Mouse (Mus musculus) liver, adult (tissue): ENCODE measurements around the gene Sorbs2.

ENCODE experiments used
- GATA4 ChIP-seq: IDR thresholded peaks from 2 replicates; pipeline ENCODE4 v1.6.1; 2014; ENCODE audit warnings: mild to moderate bottlenecking, low read length; ENCODE audit not compliant: insufficient replicate concordance

The Sorbs2 gene

DNA sequence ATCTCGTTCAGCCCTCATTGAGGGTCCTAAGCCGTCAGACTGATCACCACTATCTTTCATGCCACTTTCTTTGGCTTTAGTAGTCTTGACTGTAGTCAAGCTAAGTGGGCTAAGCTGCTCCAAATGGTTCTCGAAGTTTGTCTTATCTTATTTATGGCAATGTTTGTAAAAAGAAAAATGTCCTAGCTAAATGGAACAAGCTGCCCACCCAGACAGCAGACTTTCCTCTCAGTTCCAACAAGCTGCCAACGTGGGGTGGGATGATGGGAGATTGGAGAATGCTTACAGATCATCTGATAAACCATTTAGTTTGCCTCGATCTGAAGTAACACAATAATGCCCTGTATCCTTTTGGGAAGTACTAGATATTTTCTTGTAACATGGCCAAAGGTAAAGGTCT, 223.2 kb downstream of the Sorbs2 start:
- TF ChIP-seq GATA4 = no peak

DNA sequence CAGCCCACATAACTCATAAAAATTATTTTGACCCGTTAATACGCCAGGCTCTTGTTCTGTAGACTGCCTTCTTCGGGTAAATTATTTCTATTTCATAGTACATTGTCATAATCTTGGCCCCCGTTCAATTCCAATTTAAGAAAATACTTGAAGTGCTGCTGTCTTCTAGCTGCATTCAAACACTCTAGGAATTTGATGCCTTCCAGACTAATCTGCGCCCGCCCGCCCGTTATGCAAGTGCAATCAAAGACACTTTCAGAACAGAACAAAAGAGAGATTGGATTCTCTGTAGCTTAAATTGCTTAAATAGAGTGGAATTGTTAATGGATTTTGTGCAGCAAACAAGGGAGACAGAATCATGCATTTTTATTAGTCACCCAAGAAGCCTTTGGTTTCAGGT, 226.5 kb downstream of the Sorbs2 start:
- no peak for TF ChIP-seq GATA4

DNA sequence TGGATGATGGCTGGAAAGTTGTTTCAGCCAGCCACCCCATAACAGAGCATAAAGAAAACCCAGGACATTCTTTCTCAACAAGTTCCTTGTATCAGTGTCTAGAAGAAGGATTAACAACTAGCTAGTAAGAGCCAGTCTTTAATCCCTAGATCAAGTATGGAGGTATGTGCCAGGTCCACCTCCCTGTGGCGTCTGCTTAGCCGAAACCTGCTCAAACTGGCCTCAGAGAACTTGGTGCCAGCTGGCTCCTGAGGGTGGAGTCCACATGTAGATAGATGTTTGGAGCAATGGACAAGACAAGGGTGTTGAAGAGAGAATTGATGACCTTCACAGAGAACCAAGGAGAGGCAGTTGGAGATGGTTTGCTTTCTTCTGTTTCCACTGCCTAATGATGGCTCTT, 229.7 kb downstream of the Sorbs2 start:
- TF ChIP-seq GATA4 = no peak

DNA sequence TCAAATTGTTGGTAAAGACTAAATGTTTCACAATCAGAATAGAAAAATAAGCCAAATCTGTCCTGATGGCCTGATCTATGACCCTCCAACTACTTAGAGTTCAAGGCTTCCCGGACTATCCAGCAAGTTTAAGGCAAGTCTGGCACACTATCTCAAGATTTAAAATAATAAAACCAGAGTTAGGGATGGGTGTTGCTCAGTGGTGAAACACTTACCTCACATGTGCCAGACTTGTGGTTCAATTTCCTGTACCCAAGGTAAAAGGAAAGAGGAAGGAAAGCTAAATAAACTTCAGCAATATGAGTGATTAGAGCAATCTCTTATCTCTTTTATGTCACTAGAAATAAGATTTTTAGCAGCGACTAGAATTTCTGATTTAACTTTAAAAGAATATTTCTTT, 235.7 kb downstream of the Sorbs2 start:
- TF ChIP-seq GATA4 = no peak

DNA sequence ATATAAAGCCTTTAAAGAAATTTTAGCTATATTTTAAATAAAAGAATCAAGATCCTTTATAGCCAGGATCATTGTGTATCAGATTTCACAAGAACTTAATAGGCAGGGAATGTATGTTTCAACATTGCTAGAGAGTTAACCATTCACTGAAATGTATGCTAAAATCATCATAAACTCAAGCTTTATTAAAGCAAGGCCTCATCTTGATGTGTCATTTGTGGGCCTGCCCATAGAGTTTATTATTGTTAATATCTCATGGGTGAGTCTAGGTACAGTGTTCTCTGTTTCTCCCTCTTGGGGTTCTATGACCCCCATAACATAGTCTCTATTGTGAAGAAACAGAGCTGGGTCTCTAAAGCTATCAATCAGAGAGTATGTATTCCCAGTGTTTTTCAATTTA, 236.2 kb downstream of the Sorbs2 start:
- TF ChIP-seq GATA4 = no peak

DNA sequence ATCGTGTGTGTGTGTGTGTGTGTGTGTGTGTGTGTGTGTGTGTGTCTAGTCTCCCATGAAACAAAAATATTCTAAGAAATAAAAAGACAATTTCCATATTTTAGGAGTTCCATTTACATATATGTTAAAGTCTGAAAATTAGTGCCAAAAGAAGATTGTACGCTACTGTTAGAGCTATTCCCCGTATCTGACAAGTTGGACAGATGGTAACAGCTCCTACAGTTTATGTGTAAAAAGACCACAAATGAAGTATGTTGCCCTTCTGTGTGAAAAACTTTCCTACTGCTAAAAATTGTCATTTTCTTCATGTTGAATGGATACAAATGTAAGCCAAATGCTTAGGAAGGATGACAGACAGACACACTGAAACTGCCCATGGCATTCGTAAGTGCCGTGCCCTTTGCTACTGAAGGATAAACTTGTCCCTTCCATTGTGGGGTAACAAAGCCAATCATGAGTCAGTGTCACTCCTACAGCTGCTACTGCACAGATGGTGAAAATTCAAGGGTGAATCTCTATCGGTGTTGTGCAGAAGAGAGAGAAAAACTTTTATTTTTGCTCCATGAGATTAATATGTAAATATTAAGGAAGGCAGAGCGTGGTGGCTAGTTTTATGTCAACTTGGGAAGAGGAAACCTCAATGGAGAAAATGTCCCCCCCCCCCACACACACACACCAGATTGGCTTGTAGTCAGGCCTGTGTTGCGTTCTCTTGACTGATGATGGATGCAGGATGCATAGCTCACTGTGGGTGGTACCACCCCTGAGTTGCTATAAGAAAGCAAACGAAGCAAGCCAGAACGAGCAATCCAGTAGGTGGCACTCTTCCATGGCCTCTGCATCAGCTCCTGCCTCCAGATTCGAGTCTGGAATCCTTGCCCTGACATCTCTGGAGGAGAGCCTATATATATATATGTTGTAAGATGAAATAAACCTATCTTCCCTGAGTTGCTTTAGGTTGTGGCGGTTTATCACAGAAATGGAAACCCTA, 244.2 kb downstream of the Sorbs2 start:
- no peak for TF ChIP-seq GATA4

DNA sequence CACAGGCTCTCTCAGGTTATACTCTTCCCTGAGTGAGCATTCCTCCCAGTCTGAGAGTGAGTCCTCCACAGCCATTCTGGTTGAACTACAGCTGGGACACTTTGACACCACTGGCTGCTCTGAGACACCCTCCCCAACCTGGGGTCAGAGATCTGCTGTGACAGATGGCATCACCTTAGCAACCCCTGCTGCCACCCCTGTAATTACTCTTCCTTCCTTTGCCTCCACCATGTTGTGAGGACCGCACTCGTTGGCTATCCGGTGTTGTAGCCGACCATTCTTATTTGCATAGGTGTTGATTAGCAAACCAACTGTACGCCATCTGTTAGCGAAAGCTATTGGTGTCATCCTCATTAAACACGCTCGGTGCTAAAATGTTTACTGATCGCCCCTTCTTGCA, 247.9 kb downstream of the Sorbs2 start:
- TF ChIP-seq GATA4 = no peak

DNA sequence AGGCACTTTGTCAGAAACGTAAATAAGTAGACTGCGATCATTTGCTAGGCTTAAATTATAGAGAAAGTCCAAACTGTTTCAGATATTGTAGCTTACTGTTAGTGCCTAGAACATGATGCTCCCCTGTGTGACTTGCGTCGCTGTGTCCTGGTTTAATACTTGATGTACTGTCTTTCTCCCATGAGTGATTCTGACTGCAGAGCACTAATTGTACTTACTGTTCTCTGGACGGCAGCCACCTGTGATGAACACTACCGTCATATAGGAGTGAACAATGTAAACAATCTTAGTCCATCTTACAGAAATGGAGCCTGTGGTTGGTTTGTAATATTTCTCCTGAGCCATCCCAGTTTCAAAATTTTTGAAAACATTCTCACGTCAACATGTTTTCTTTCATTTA, 248.4 kb downstream of the Sorbs2 start:
- no peak for TF ChIP-seq GATA4

DNA sequence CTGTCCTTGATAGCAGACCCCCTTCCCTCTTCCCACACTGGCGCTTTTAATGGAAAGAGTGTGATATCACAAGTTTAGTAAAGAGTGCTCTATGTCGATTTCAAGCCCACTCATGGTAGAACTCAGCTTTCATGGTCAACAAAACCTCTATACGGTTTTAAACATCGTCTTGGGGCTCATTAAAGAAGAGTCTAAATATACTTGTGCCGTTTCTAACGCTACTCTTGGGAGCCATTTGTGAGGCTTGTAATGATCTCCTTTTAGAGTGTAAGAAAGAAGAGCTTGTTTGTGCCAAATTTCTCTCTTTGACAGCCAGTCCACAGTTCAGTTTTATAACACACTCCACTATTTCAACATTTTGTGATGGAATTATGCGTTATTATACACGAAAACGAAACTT, 253.0 kb downstream of the Sorbs2 start:
- TF ChIP-seq GATA4 = no peak

DNA sequence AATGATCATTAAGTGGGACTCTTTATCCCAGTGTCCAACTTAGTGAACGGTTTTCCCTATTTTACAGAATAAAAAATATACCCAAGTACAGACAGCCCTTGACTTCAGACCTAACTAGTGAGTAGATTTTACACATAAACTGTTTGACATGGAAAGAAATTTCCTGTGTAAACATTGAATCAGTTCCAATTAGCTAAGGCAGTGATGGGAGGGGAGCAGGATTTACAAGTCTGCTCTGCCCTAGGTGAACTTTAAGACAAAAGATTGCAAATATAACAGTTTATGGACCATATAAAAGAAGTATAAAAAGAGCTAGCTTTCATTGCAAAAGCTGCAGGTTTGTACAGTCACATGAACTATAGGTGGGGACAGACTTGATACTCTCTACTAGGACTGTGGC, 253.5 kb downstream of the Sorbs2 start:
- no peak for TF ChIP-seq GATA4

DNA sequence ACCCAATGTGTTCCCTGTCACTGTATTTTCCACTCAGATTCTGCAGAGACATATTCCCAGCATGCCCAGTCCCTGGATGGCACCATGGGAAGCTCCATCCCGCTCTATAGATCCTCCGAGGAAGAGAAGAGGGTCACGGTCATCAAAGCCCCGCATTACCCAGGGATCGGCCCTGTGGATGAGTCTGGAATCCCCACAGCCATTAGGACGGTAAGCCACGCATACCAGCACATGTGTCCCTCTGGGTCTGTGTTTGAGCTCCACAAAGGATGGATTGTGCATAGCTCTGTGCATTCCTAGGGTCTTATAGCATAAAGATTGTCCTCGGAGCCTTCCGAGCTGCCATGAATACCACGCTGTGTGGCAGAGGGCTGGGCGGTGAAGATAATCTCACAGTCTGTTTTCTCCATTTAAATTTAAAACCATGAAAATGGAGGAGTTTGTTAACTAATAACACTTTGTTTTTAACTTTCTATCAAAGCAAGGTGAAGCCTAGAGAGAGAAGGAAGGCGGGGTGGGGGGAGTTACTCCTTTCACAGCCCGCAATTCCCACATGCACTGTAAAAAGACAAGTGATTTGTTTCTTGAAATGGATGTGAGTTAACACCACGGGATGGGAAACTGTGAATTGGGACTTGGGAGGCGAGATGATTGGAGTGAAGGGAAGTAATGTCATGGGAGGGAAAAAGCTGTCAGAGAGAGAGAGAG, 255.5 kb downstream of the Sorbs2 start:
- TF ChIP-seq GATA4 = no peak

DNA sequence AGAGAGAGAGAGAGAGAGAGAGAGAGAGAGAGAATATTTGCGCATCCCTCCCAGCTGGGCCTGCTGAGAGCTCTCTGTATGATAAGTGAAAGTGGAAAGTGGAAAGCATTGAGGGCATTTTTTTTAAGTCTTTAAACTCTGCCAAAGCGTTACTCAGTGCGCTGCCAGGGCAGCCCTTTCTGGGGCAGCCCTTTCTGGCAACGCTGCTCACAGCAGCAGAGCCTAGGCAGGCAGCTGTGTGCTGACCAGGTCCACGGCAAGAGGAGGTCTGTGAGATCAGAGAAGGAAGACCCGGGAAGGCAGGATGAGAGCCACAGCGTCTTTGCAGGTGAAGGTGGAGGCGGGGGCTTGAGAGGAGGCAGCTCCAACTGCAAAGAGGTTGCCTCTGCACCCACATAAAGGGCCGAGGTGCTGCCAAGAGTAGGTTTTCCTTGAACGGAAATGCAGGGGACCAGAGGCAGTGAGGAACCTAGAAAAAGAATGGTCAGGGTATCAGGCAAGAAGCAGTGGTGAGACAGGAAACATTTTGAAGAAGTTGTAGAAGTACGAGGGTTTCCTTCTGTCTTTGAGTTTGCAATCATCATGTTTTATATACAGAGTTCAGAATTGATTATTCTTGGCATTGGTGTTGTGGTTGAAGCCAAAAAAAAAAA, 256.2 kb downstream of the Sorbs2 start:
- TF ChIP-seq GATA4 = no peak

DNA sequence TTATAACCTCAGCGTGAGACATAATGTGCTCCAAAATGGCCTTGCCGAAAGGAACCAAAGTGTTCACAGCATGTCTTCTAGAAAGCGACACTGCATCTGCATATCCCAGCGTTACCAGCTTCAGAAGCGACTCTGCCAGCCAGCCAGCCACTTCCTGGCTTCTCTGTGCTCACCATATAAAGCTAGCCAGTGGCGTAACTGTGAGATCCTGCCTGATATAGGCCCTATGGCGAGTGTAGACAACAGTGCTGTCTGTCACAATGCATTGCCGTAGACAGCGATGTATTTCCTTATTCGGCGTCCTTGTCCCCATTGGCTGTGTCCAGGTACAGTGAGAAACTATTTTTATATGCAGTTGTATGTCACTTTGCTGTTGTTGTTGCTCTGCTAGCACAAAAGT, 258.6 kb downstream of the Sorbs2 start:
- TF ChIP-seq GATA4 = no peak

DNA sequence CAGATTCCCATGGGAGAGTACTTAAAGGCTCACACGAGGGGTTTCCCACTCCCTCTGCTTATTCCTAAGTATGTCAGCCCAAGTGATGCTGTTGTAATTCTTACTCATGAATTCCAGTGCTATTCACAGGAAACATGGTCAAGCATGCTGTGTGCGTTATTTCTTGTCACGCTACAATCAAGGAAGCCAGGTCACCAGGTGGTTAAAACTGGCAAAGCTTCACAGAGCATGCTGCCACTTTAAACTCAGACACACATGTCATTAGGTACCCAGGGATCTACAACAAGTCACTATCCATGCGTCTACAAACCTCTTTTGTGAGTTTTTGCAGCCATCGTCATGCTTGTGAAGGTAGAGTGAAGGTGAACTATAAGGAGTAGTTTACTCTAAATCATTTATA, 267.3 kb downstream of the Sorbs2 start:
- TF ChIP-seq GATA4 = no peak

DNA sequence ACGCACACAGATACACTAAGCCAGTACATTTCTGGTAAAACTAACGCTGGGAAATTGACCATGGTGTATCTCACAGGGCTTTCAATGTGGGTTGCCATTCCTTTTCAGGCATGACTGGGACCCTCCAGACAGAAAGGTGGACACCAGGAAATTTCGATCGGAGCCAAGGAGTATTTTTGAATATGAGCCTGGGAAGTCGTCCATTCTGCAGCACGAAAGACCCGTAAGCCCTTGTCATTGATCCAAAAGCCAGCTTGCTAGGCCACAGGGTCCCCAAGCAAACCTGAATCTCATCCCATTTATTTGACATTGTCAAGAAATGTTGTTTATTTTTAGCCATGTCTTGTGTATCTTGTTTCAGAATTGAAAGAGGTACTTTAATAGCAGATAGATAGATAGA, 267.9 kb downstream of the Sorbs2 start:
- TF ChIP-seq GATA4 = no peak

DNA sequence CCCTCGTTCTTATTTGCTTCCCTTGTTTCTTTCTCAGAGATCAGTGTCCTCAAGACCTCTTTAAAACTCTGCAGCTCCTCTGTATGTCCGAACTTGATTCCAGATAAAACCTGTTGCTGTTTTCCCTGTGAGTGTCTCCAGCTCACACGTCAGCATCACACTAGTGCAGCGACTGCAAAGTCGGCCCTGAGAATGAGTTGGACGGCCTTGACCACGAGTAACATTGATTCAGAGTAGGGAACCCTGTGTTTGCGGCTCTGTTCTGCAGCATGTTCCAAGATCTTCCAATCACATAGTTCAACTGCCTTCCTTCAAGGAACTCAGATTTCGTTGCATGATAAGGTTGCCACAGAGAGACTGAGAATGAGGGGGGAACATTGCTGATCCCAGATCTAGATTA, 268.8 kb downstream of the Sorbs2 start:
- TF ChIP-seq GATA4 = no peak

DNA sequence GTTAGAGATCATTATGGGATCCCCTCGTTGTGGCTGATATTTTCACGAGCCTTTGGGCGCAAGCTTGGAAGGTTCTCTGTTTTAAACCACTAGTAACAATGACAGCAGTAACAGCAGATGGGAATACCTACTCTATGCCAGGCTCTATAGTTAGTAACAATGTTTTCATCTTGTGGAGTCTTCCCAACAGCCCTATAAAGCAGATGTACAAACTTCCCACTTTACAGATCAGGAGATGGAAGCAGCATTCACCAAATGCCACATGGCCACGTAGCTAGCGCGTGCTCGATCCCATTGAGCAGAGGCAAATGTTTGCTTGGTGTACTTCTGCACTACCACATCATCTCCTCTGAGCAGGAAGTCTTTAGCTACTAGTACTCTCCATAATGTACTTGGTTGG, 269.4 kb downstream of the Sorbs2 start:
- TF ChIP-seq GATA4 = no peak

DNA sequence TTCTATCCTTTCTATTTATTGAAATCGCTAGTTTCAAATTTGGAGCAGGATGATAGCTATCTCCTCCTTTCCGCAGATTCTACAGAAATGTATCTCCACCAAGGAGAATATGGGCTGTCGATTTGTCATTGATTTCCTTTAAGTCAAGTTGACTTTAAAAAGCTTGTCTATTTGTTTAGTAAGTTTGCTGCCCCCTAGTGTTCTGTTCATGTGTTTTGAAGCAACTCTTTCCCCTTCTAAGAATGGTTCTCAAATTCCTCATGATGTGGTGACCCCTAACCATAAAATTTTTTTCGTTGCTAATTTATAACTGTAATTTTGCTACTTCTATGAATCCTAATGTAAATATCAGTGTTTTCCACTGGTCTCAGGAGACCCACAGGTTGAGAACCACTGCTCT, 273.0 kb downstream of the Sorbs2 start:
- TF ChIP-seq GATA4 = no peak
